Mouse (Mus musculus) hindbrain, embryonic 14.5 days (tissue): ENCODE data around the gene Fam102a. TPM values are rescaled to one million over a fixed set of nuclear protein-coding genes. Genes with fewer than 3 reads are reported as not detected.

Experiments used
- ATAC-seq: fragments of 200-750 bp; cut with Nextera tagmentation; 2 replicates; pipeline ENCODE4 v1.8.0; 2017; ENCODE audit warnings: moderate number of reproducible peaks, mild to moderate bottlenecking, moderate TSS enrichment, moderate library complexity; ENCODE audit not compliant: low FRiP score
- DNase-seq: peaks from one replicate; pipeline ENCODE4 v3.0.0-alpha.2; 2015; ENCODE audit warnings: low spot score
- H3K27ac ChIP-seq: fragments of 300-500 bp; sonication (generic); 2 replicates; pipeline ENCODE4 v1.5.1; 2014; ENCODE audit warnings: mild to moderate bottlenecking, moderate library complexity
- H3K27me3 ChIP-seq: fragments of 300-500 bp; sonication (generic); 2 replicates; pipeline ENCODE4 v1.6.1; 2014; ENCODE audit warnings: mild to moderate bottlenecking, low read length, mixed read lengths; ENCODE audit not compliant: control insufficient read depth, insufficient read depth
- H3K36me3 ChIP-seq: fragments of 300-500 bp; sonication (generic); replicated peaks from 2 replicates; pipeline ENCODE4 v1.6.1; 2014; ENCODE audit not compliant: control insufficient read depth, insufficient read depth
- H3K4me1 ChIP-seq: fragments of 300-500 bp; sonication (generic); replicated peaks from 2 replicates; pipeline ENCODE4 v1.6.1; 2014; ENCODE audit warnings: antibody characterized with exemption, low read length, mixed read lengths; ENCODE audit not compliant: control insufficient read depth, insufficient read depth
- H3K4me2 ChIP-seq: fragments of 300-500 bp; sonication (generic); replicated peaks from 2 replicates; pipeline ENCODE4 v1.6.1; 2014; ENCODE audit warnings: mild to moderate bottlenecking, moderate library complexity
- H3K4me3 ChIP-seq: fragments of 300-500 bp; sonication (generic); replicated peaks from 2 replicates; pipeline ENCODE4 v1.5.1; 2014; ENCODE audit warnings: mild to moderate bottlenecking, low read length
- H3K9ac ChIP-seq: fragments of 300-500 bp; sonication (generic); 2 replicates; pipeline ENCODE4 v1.6.1; 2014
- H3K9me3 ChIP-seq: fragments of 300-500 bp; sonication (generic); 2 replicates; pipeline ENCODE4 v1.6.1; 2016; ENCODE audit warnings: low read length; ENCODE audit not compliant: control insufficient read depth
- WGBS: fragments of 180-500 bp; shearing (Covaris S2); extraction: QIAGEN DNeasy Blood & Tissue Kit; methylation state at CpG from one replicate; pipeline ENCODE4 v1.1.7; 2014; 5-methylcytosine and 5-hydroxymethylcytosine counted together
- polyA plus RNA-seq: library from polyadenylated mRNA; unstranded; fragments of >200 nt; fragmentation: Nextera tagmentation; extraction: Ambion mirVana; gene quantifications from 2 replicates; pipeline ENCODE4 v1.2.1, GENCODE M21; 2014

Gene Fam102a
- polyA plus RNA-seq, 1 experiment from 2014 or later = 7.8 TPM

GRCm38 (mm10) chr2:32549171-32549570 is 14.0 kb downstream of the Fam102a start:
- 95% methylated on average over 9 of the region's 9 CpGs for WGBS

GRCm38 (mm10) chr2:32549764-32550163 is 14.6 kb downstream of the Fam102a start:
- Histone ChIP-seq H3K4me1 (no peaks in the 10 kb centered on the region; the same call in 1 of the 2 replicates), H3K27ac (no peak overlapping the region), H3K4me3 (no peak overlapping the region), H3K36me3 (no peaks in the 10 kb centered on the region), H3K4me2 (no peak overlapping the region), H3K9me3 (no peaks in the 10 kb centered on the region), H3K9ac (no peak overlapping the region), H3K27me3 (no peaks in the 10 kb centered on the region)
- DNase-seq (no peak), ATAC-seq (no peak)
- 74% methylated on average over 6 of the region's 6 CpGs for WGBS

More at GRCm38 (mm10) chr2:32549171-32549570, 14.0 kb downstream of the Fam102a start:
- H3K4me1 ChIP-seq = no peaks in the 10 kb centered on the region; the same call in 1 of the 2 replicates
- H3K27ac ChIP-seq = no peak overlapping the region
- H3K9me3 ChIP-seq = no peaks in the 10 kb centered on the region
- DNase-seq (no peak), ATAC-seq (no peak)
- H3K4me2 ChIP-seq = no peak overlapping the region
- H3K4me3 ChIP-seq = no peak overlapping the region
- H3K9ac ChIP-seq = no peak overlapping the region
- no peaks in the 10 kb centered on the region for H3K36me3 ChIP-seq
- H3K27me3 ChIP-seq = no peaks in the 10 kb centered on the region

- WGBS = 86% methylated on average over 5 of the region's 5 CpGs
- H3K9ac ChIP-seq = no peak overlapping the region
- H3K27me3 ChIP-seq = no peaks in the 10 kb centered on the region
- no peak overlapping the region for H3K4me3 ChIP-seq
- H3K27ac ChIP-seq = no peak overlapping the region
- no peak for DNase-seq
- no peaks in the 10 kb centered on the region for H3K9me3 ChIP-seq
- no peak for ATAC-seq
- H3K4me2 ChIP-seq = no peak overlapping the region
- H3K4me1 ChIP-seq = peaks cover 10% of the 10 kb centered on the region
- H3K36me3 ChIP-seq = no peaks in the 10 kb centered on the region
These were observed 16.1 kb downstream of the Fam102a start for GRCm38 (mm10) chr2:32551236-32551635.

GRCm38 (mm10) chr2:32553592-32554148 is 18.5 kb downstream of the Fam102a start:
- Histone ChIP-seq H3K9ac (no peak overlapping the region), H3K27ac (no peak overlapping the region), H3K9me3 (no peaks in the 10 kb centered on the region), H3K4me3 (no peak overlapping the region), H3K27me3 (no peaks in the 10 kb centered on the region), H3K4me2 (no peak overlapping the region), H3K4me1 (peaks cover 19% of the 10 kb centered on the region), H3K36me3 (no peaks in the 10 kb centered on the region)
- no peak for DNase-seq
- whole genome bisulfite sequencing = 80% methylated on average over 7 of the region's 7 CpGs
- ATAC-seq = no peak

- H3K27ac ChIP-seq = 0 out of 2 replicates have a peak overlapping the region, but pooled peaks have one; percentile 1
- DNase-seq = no peak
- no peak overlapping the region for H3K4me3 ChIP-seq
- no peak for ATAC-seq
- H3K4me2 ChIP-seq = no peak overlapping the region
- H3K4me1 ChIP-seq = peaks cover 34% of the 10 kb centered on the region
- 32% methylated on average over 4 of the region's 4 CpGs for WGBS
- H3K9ac ChIP-seq = no peak overlapping the region
- no peaks in the 10 kb centered on the region for H3K27me3 ChIP-seq
- peaks cover 7% of the 10 kb centered on the region; the same call in 1 of the 2 replicates for H3K36me3 ChIP-seq
- H3K9me3 ChIP-seq = no peaks in the 10 kb centered on the region
These were observed 20.4 kb downstream of the Fam102a start for GRCm38 (mm10) chr2:32555484-32555883.

- H3K4me2 ChIP-seq = no peak overlapping the region
- DNase-seq (no peak), ATAC-seq (no peak)
- H3K27me3 ChIP-seq = no peaks in the 10 kb centered on the region
- no peaks in the 10 kb centered on the region for H3K9me3 ChIP-seq
- H3K36me3 ChIP-seq = peaks cover 7% of the 10 kb centered on the region; the same call in 1 of the 2 replicates
- peaks cover 34% of the 10 kb centered on the region for H3K4me1 ChIP-seq
- H3K4me3 ChIP-seq = no peak overlapping the region
- 67% methylated on average over 7 of the region's 7 CpGs for WGBS
- H3K9ac ChIP-seq = peak overlapping the region; percentile 28; the same call in 1 of the 2 replicates
- 0 out of 2 replicates have a peak overlapping the region, but pooled peaks have one; percentile 1 for H3K27ac ChIP-seq
These were observed 20.9 kb downstream of the Fam102a start for GRCm38 (mm10) chr2:32556019-32556418.

- peak overlapping the region; percentile 80 for H3K27ac ChIP-seq
- no peaks in the 10 kb centered on the region for H3K27me3 ChIP-seq
- H3K4me3 ChIP-seq = no peak overlapping the region
- H3K4me2 ChIP-seq = peak overlapping the region; percentile 17
- peak; percentile 82; the same call in 1 of the 2 replicates for ATAC-seq
- DNase-seq = no peak
- peaks cover 34% of the 10 kb centered on the region for H3K4me1 ChIP-seq
- WGBS = 4% methylated on average over 5 of the region's 5 CpGs
- H3K36me3 ChIP-seq = peaks cover 25% of the 10 kb centered on the region
- H3K9me3 ChIP-seq = no peaks in the 10 kb centered on the region
- peak overlapping the region; percentile 36; the same call in 1 of the 2 replicates for H3K9ac ChIP-seq
These were observed 24.4 kb downstream of the Fam102a start for GRCm38 (mm10) chr2:32559570-32559969.

GRCm38 (mm10) chr2:32566536-32567063 is 31.5 kb downstream of the Fam102a start:
- H3K36me3 ChIP-seq = peaks cover 54% of the 10 kb centered on the region

GRCm38 (mm10) chr2:32568149-32568548 is 33.0 kb downstream of the Fam102a start:
- H3K27ac ChIP-seq = no peak overlapping the region
- H3K27me3 ChIP-seq = no peaks in the 10 kb centered on the region
- ATAC-seq (no peak), DNase-seq (no peak)
- no peak overlapping the region for H3K9ac ChIP-seq
- H3K36me3 ChIP-seq = peaks cover 54% of the 10 kb centered on the region
- H3K4me1 ChIP-seq = peaks cover 8% of the 10 kb centered on the region
- WGBS = 71% methylated on average over 5 of the region's 5 CpGs
- no peak overlapping the region for H3K4me2 ChIP-seq
- H3K9me3 ChIP-seq = no peaks in the 10 kb centered on the region
- H3K4me3 ChIP-seq = no peak overlapping the region

More at GRCm38 (mm10) chr2:32566536-32567063, 31.5 kb downstream of the Fam102a start:
- Histone ChIP-seq H3K27ac (no peak overlapping the region), H3K9ac (no peak overlapping the region), H3K4me3 (no peak overlapping the region), H3K27me3 (no peaks in the 10 kb centered on the region), H3K9me3 (no peaks in the 10 kb centered on the region), H3K4me1 (peaks cover 5% of the 10 kb centered on the region), H3K4me2 (no peak overlapping the region)
- ATAC-seq (no peak), DNase-seq (peak; percentile 84)
- WGBS = 47% methylated on average over 4 of the region's 4 CpGs
